Mouse (Mus musculus): ENCODE data around the gene Nrbp1.

DNA sequence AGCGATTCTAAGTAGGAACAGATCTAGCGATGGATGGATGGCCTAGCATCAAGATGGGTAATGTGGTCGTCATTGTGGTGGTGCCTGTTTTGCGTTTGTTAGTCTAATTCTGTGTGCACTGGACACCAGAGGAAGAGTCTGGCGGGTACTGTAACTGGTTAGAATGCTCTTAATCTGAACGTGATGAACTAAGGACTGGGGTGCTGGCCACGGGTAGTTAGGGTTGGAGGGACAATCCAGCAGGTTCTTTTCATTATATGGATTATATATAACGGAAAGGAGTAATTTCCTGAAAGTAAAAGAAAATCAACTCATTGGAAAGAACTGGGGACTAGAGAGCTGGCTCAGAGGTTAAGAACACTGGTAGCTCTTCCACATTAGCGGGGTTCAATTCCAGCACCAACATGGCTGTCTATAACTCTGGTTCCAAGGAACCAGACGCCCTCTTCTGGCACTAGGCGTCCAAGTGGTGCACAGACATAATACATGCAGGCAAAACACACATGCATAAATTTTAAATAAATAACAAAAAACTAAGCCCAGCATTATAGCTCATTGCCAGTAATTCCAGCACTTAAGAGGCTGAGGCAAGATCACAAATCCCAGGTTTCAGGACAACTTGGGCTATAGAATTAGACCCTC, 19.2 kb upstream of the Nrbp1 start:
- TF ChIP-seq POLR2A (IDR thresholded peaks at IDR 0.05; ENCODE audit: control insufficient read depth, extremely low read depth, insufficient read depth, low read length, poor library complexity) (no peak), CTCF (IDR thresholded peaks at IDR 0.05; ENCODE audit: borderline replicate concordance, control insufficient read depth, extremely low read depth, insufficient read depth, low read length, poor library complexity) (no peak)

All from thymus, adult 2 months (tissue).